Mouse (Mus musculus) B cell, adult 2 months (primary cell): ENCODE measurements around the gene Tbc1d22a.

Experiments used
- DNase-seq, 2 experiments: peaks; one replicate each; pipeline ENCODE4 v3.0.0; 2022

Gene Tbc1d22a

GRCm38 (mm10) chr15:86520201-86520600, 305.9 kb downstream of the Tbc1d22a start:
- DNase-seq = no peak

- no peak for DNase-seq
These were observed 321.1 kb downstream of the Tbc1d22a start for GRCm38 (mm10) chr15:86535356-86535755.

GRCm38 (mm10) chr15:86542371-86542770, 328.1 kb downstream of the Tbc1d22a start:
- DNase-seq = no peak

GRCm38 (mm10) chr15:86544122-86544795, 330.0 kb downstream of the Tbc1d22a start:
- DNase-seq = no peak
